Mouse (Mus musculus): ENCODE data around the gene Ephb4. TPM values are rescaled to one million over a fixed set of nuclear protein-coding genes. Genes with fewer than 3 reads are reported as not detected.

Ephb4 gene
- polyA plus RNA-seq, 1 experiment from 2014 or later: 5.7 TPM

- Histone ChIP-seq H3K27ac (ENCODE audit: low read depth) (no peak overlapping the region), H3K36me3 (replicated peaks; ENCODE audit: insufficient read depth, low read length) (peaks cover 9% of the 10 kb centered on the region; the same call in 1 of the 2 replicates), H3K4me1 (ENCODE audit: insufficient read depth) (peaks cover 25% of the 10 kb centered on the region), H3K9me3 (ENCODE audit: low read length) (no peaks in the 10 kb centered on the region), H3K9ac (replicated peaks) (no peak overlapping the region; the same call in 1 of the 2 replicates), H3K4me2 (ENCODE audit: low read depth, low read length) (no peak overlapping the region), H3K4me3 (ENCODE audit: low read depth, low read length) (no peak overlapping the region), H3K27me3 (ENCODE audit: insufficient read depth, low read length) (no peaks in the 10 kb centered on the region)
- TF ChIP-seq CTCF (IDR thresholded peaks at IDR 0.05; ENCODE audit: low read depth) (peak; percentile 72), EP300 (IDR thresholded peaks at IDR 0.05; ENCODE audit: low read depth) (no peak)
- 51% methylated on average over 30 of the region's 30 CpGs for WGBS (ENCODE audit: insufficient replicate concordance)
- DNase-seq: peak; percentile 61
- peak; percentile 52; the same call in 1 of the 2 replicates for ATAC-seq
These were observed 34.6 kb upstream of the Ephb4 start for GRCm38 (mm10) chr5:137315084-137315903.

- H3K4me1 ChIP-seq (ENCODE audit: insufficient read depth): peaks cover 25% of the 10 kb centered on the region
- no peak for DNase-seq
- no peak overlapping the region for H3K9ac ChIP-seq (replicated peaks)
- no peaks in the 10 kb centered on the region for H3K27me3 ChIP-seq (ENCODE audit: insufficient read depth, low read length)
- no peak overlapping the region for H3K4me3 ChIP-seq (ENCODE audit: low read depth, low read length)
- 59% methylated on average over 8 of the region's 8 CpGs for WGBS (ENCODE audit: insufficient replicate concordance)
- no peak for ATAC-seq
- H3K9me3 ChIP-seq (ENCODE audit: low read length): no peaks in the 10 kb centered on the region
- H3K36me3 ChIP-seq (replicated peaks; ENCODE audit: insufficient read depth, low read length): peaks cover 4% of the 10 kb centered on the region; the same call in 1 of the 2 replicates
- H3K27ac ChIP-seq (ENCODE audit: low read depth): no peak overlapping the region
- TF ChIP-seq CTCF (IDR thresholded peaks at IDR 0.05; ENCODE audit: low read depth) (no peak), EP300 (IDR thresholded peaks at IDR 0.05; ENCODE audit: low read depth) (peak; percentile 45; the same call in 1 of the 2 replicates)
- H3K4me2 ChIP-seq (ENCODE audit: low read depth, low read length): no peak overlapping the region
These were observed 32.5 kb upstream of the Ephb4 start for GRCm38 (mm10) chr5:137317361-137317760.

- TF ChIP-seq CTCF (IDR thresholded peaks at IDR 0.05; ENCODE audit: low read depth) (no peak), EP300 (IDR thresholded peaks at IDR 0.05; ENCODE audit: low read depth) (no peak)
- H3K9ac ChIP-seq (replicated peaks): no peak overlapping the region
- H3K36me3 ChIP-seq (replicated peaks; ENCODE audit: insufficient read depth, low read length): peaks cover 6% of the 10 kb centered on the region; the same call in 1 of the 2 replicates
- no peaks in the 10 kb centered on the region for H3K9me3 ChIP-seq (ENCODE audit: low read length)
- no peaks in the 10 kb centered on the region for H3K27me3 ChIP-seq (ENCODE audit: insufficient read depth, low read length)
- no peak overlapping the region for H3K4me3 ChIP-seq (ENCODE audit: low read depth, low read length)
- no peak overlapping the region for H3K4me2 ChIP-seq (ENCODE audit: low read depth, low read length)
- peaks cover 15% of the 10 kb centered on the region for H3K4me1 ChIP-seq (ENCODE audit: insufficient read depth)
- 65% methylated on average over 1 of the region's 1 CpGs for WGBS (ENCODE audit: insufficient replicate concordance)
- no peak overlapping the region for H3K27ac ChIP-seq (ENCODE audit: low read depth)
- no peak for ATAC-seq
- DNase-seq: no peak
These were observed 31.3 kb upstream of the Ephb4 start for GRCm38 (mm10) chr5:137318570-137318969.

- H3K27ac ChIP-seq (ENCODE audit: low read depth): no peak overlapping the region
These were observed 28.9 kb upstream of the Ephb4 start for GRCm38 (mm10) chr5:137320996-137321395.

GRCm38 (mm10) chr5:137330910-137331309 is 19.0 kb upstream of the Ephb4 start:
- H3K4me3 ChIP-seq (ENCODE audit: low read depth, low read length): no peak overlapping the region
- DNase-seq: no peak
- TF ChIP-seq EP300 (IDR thresholded peaks at IDR 0.05; ENCODE audit: low read depth): no peak
- TF ChIP-seq CTCF (IDR thresholded peaks at IDR 0.05; ENCODE audit: low read depth): no peak
- no peak overlapping the region for H3K4me2 ChIP-seq (ENCODE audit: low read depth, low read length)
- H3K9me3 ChIP-seq (ENCODE audit: low read length): no peaks in the 10 kb centered on the region
- peaks cover 8% of the 10 kb centered on the region for H3K4me1 ChIP-seq (ENCODE audit: insufficient read depth)
- no peak overlapping the region for H3K9ac ChIP-seq (replicated peaks)
- 68% methylated on average over 7 of the region's 7 CpGs for WGBS (ENCODE audit: insufficient replicate concordance)
- no peak for ATAC-seq
- H3K27ac ChIP-seq (ENCODE audit: low read depth): 0 out of 2 replicates have a peak overlapping the region, but pooled peaks have one; percentile 11
- H3K36me3 ChIP-seq (replicated peaks; ENCODE audit: insufficient read depth, low read length): peaks cover 2% of the 10 kb centered on the region; the same call in 1 of the 2 replicates
- H3K27me3 ChIP-seq (ENCODE audit: insufficient read depth, low read length): no peaks in the 10 kb centered on the region

More at GRCm38 (mm10) chr5:137320996-137321395, 28.9 kb upstream of the Ephb4 start:
- Histone ChIP-seq H3K9ac (replicated peaks) (no peak overlapping the region), H3K36me3 (replicated peaks; ENCODE audit: insufficient read depth, low read length) (peaks cover 6% of the 10 kb centered on the region; the same call in 1 of the 2 replicates), H3K4me1 (ENCODE audit: insufficient read depth) (peaks cover 4% of the 10 kb centered on the region; the same call in 1 of the 2 replicates), H3K27me3 (ENCODE audit: insufficient read depth, low read length) (no peaks in the 10 kb centered on the region), H3K4me2 (ENCODE audit: low read depth, low read length) (no peak overlapping the region), H3K4me3 (ENCODE audit: low read depth, low read length) (no peak overlapping the region), H3K9me3 (ENCODE audit: low read length) (no peaks in the 10 kb centered on the region)
- DNase-seq: no peak
- WGBS (ENCODE audit: insufficient replicate concordance): 75% methylated on average over 3 of the region's 3 CpGs
- TF ChIP-seq EP300 (IDR thresholded peaks at IDR 0.05; ENCODE audit: low read depth) (peak; percentile 81), CTCF (IDR thresholded peaks at IDR 0.05; ENCODE audit: low read depth) (no peak)
- ATAC-seq: peak; percentile 41

- ATAC-seq: no peak
- Histone ChIP-seq H3K9me3 (ENCODE audit: low read length) (no peaks in the 10 kb centered on the region), H3K4me3 (ENCODE audit: low read depth, low read length) (peak overlapping the region; percentile 56), H3K27me3 (ENCODE audit: insufficient read depth, low read length) (no peaks in the 10 kb centered on the region), H3K36me3 (replicated peaks; ENCODE audit: insufficient read depth, low read length) (0 out of 2 replicates have a peak, but pooled peaks cover 2% of the 10 kb centered on the region), H3K4me2 (ENCODE audit: low read depth, low read length) (peak overlapping the region; percentile 76), H3K4me1 (ENCODE audit: insufficient read depth) (peaks cover 16% of the 10 kb centered on the region), H3K9ac (replicated peaks) (peak overlapping the region; percentile 64), H3K27ac (ENCODE audit: low read depth) (peak overlapping the region; percentile 62)
- WGBS (ENCODE audit: insufficient replicate concordance): 10% methylated on average over 15 of the region's 15 CpGs
- no peak for DNase-seq
- TF ChIP-seq CTCF (IDR thresholded peaks at IDR 0.05; ENCODE audit: low read depth) (no peak), EP300 (IDR thresholded peaks at IDR 0.05; ENCODE audit: low read depth) (no peak)
These were observed 16.9 kb upstream of the Ephb4 start for GRCm38 (mm10) chr5:137332857-137333511.

Measured in liver, postnatal 0 days (tissue).